Mouse (Mus musculus) CD8-positive naive resting alpha-beta T cell, adult 2 months (primary cell): ENCODE measurements around the gene Pphln1.

Source experiments
- DNase-seq, 2 experiments: peaks; one replicate each; pipeline ENCODE4 v3.0.0; 2022; ENCODE audit warnings: low read depth in 2 of 2, low spot score in 2 of 2

Pphln1 gene

GRCm38 (mm10) chr15:93422537-93422936, 24.4 kb downstream of the Pphln1 start:
- DNase-seq: no peak

GRCm38 (mm10) chr15:93433811-93434210, 35.7 kb downstream of the Pphln1 start:
- no peak for DNase-seq

- no peak for DNase-seq
These were observed 37.8 kb downstream of the Pphln1 start for GRCm38 (mm10) chr15:93435998-93436397.

GRCm38 (mm10) chr15:93438663-93439062, 40.5 kb downstream of the Pphln1 start:
- DNase-seq: peak; percentile 20 to 48

- DNase-seq: no peak
These were observed 44.1 kb downstream of the Pphln1 start for GRCm38 (mm10) chr15:93442271-93442670.

- no peak for DNase-seq
These were observed 45.5 kb downstream of the Pphln1 start for GRCm38 (mm10) chr15:93443676-93444075.

GRCm38 (mm10) chr15:93448862-93449261, 50.7 kb downstream of the Pphln1 start:
- no peak for DNase-seq

GRCm38 (mm10) chr15:93453296-93453695, 55.1 kb downstream of the Pphln1 start:
- DNase-seq: no peak

- no peak for DNase-seq
These were observed 57.9 kb downstream of the Pphln1 start for GRCm38 (mm10) chr15:93456005-93456404.

- DNase-seq: no peak
These were observed 61.3 kb downstream of the Pphln1 start for GRCm38 (mm10) chr15:93459422-93459821.

- no peak for DNase-seq
These were observed 62.9 kb downstream of the Pphln1 start for GRCm38 (mm10) chr15:93461066-93461465.

- no peak for DNase-seq
These were observed 73.5 kb downstream of the Pphln1 start for GRCm38 (mm10) chr15:93471651-93472050.

GRCm38 (mm10) chr15:93472089-93472488, 73.9 kb downstream of the Pphln1 start:
- no peak for DNase-seq

GRCm38 (mm10) chr15:93474277-93474676, 76.1 kb downstream of the Pphln1 start:
- no peak for DNase-seq

GRCm38 (mm10) chr15:93475688-93476087, 77.5 kb downstream of the Pphln1 start:
- DNase-seq: no peak

GRCm38 (mm10) chr15:93477729-93478128, 79.6 kb downstream of the Pphln1 start:
- DNase-seq: no peak

GRCm38 (mm10) chr15:93478676-93479075, 80.5 kb downstream of the Pphln1 start:
- no peak for DNase-seq

GRCm38 (mm10) chr15:93479445-93479844, 81.3 kb downstream of the Pphln1 start:
- no peak for DNase-seq

GRCm38 (mm10) chr15:93481112-93481511, 83.0 kb downstream of the Pphln1 start:
- no peak for DNase-seq

- DNase-seq: no peak
These were observed 86.1 kb downstream of the Pphln1 start for GRCm38 (mm10) chr15:93484261-93484710.

- DNase-seq: no peak
These were observed 87.1 kb downstream of the Pphln1 start for GRCm38 (mm10) chr15:93485252-93485651.

GRCm38 (mm10) chr15:93486066-93486465, 87.9 kb downstream of the Pphln1 start:
- DNase-seq: no peak

- no peak for DNase-seq
These were observed 91.4 kb downstream of the Pphln1 start for GRCm38 (mm10) chr15:93489597-93489996.

GRCm38 (mm10) chr15:93494700-93495099, 96.5 kb downstream of the Pphln1 start:
- no peak for DNase-seq
